Mouse (Mus musculus) MEL (cell line): Measurements from ENCODE around the gene Mpg. TPM values are rescaled to one million over a fixed set of nuclear protein-coding genes. Genes with fewer than 3 reads are reported as not detected.

ENCODE experiments used
- DNase-seq: peaks from one replicate; pipeline ENCODE4 v3.0.0; 2011; ENCODE audit warnings: low read depth, low spot score
- H3K27ac ChIP-seq: 2 replicates; pipeline ENCODE4 v1.5.1; 2012; ENCODE audit warnings: low read depth, mild to moderate bottlenecking, control low read depth, low read length, moderate library complexity; ENCODE audit not compliant: control insufficient read depth
- H3K27me3 ChIP-seq, 2 experiments: fragments of 150-350 bp in 1 of 2; sonication (generic) in 1 of 2; 2 replicates each; pipeline ENCODE4 v1.6.1; 2012; ENCODE audit warnings: low read length in 2 of 2, mild to moderate bottlenecking in 2 of 2, improper control_type of control experiment in 1 of 2, moderate library complexity in 1 of 2; ENCODE audit not compliant: insufficient read depth in 2 of 2, control insufficient read depth in 1 of 2
- H3K36me3 ChIP-seq, 2 experiments: 2 replicates each; pipeline ENCODE4 v1.6.1; 2012 to 2014; ENCODE audit warnings: low read length in 2 of 2, improper control_type of control experiment in 1 of 2, inconsistent platforms in 1 of 2, mild to moderate bottlenecking in 1 of 2; ENCODE audit not compliant: insufficient read depth in 2 of 2, control insufficient read depth in 1 of 2
- H3K4me1 ChIP-seq, 2 experiments: fragments of 150-350 bp in 1 of 2; sonication (generic) in 1 of 2; 2 replicates each; pipeline ENCODE4 v1.6.1; 2012; ENCODE audit warnings: low read length in 2 of 2, improper control_type of control experiment in 1 of 2, mild to moderate bottlenecking in 1 of 2; ENCODE audit not compliant: insufficient read depth in 2 of 2, control insufficient read depth in 1 of 2
- H3K4me3 ChIP-seq, 2 experiments: fragments of 150-350 bp in 1 of 2; sonication (generic) in 1 of 2; 2 replicates each; pipeline ENCODE4 v1.5.1; 2012; ENCODE audit warnings: low read depth in 2 of 2, low read length in 2 of 2, mild to moderate bottlenecking in 2 of 2, moderate library complexity in 2 of 2, control low read depth in 1 of 2, improper control_type of control experiment in 1 of 2; ENCODE audit not compliant: control insufficient read depth in 1 of 2, insufficient read depth in 1 of 2
- H3K79me2 ChIP-seq: 2 replicates; pipeline ENCODE4 v1.6.1; 2012; ENCODE audit warnings: mild to moderate bottlenecking, low read length, moderate library complexity; ENCODE audit not compliant: control insufficient read depth, poor library complexity, insufficient read depth
- H3K9ac ChIP-seq: 2 replicates; pipeline ENCODE4 v1.6.1; 2012; ENCODE audit warnings: low read depth, mild to moderate bottlenecking, control low read depth, low read length, moderate library complexity; ENCODE audit not compliant: control insufficient read depth, poor library complexity, severe bottlenecking
- H3K9me3 ChIP-seq: fragments of 150-350 bp; sonication (generic); replicated peaks from 2 replicates; pipeline ENCODE4 v1.6.1; 2012; ENCODE audit warnings: mild to moderate bottlenecking, low read length, improper control_type of control experiment, moderate library complexity; ENCODE audit not compliant: insufficient read depth
- CHD1 ChIP-seq: IDR thresholded peaks from 2 replicates; pipeline ENCODE4 v1.6.1; 2012; ENCODE audit warnings: low read depth, mild to moderate bottlenecking, inconsistent platforms, low read length, improper control_type of control experiment
- CHD2 ChIP-seq: IDR thresholded peaks from 2 replicates; pipeline ENCODE4 v1.6.1; 2011; ENCODE audit warnings: low read length, improper control_type of control experiment
- CTCF ChIP-seq, 3 experiments: IDR thresholded peaks in 2 of 3; conservative IDR thresholded peaks in 1 of 3; 2 replicates each; pipeline ENCODE4 v1.5.1; 2011 to 2012; ENCODE audit warnings: low read length in 3 of 3, low read depth in 2 of 3, mild to moderate bottlenecking in 2 of 3, improper control_type of control experiment in 1 of 3, inconsistent platforms in 1 of 3, mixed read lengths in 1 of 3, moderate library complexity in 1 of 3; ENCODE audit not compliant: control insufficient read depth in 1 of 3, insufficient read depth in 1 of 3, poor library complexity in 1 of 3, severe bottlenecking in 1 of 3
- E2F4 ChIP-seq: IDR thresholded peaks from 2 replicates; pipeline ENCODE4 v1.6.1; 2011; ENCODE audit warnings: low read depth, low read length, improper control_type of control experiment, borderline replicate concordance
- ELF1 ChIP-seq: IDR thresholded peaks from 2 replicates; pipeline ENCODE4 v1.6.1; 2014; ENCODE audit warnings: low read depth, mild to moderate bottlenecking, inconsistent platforms, low read length, improper control_type of control experiment, moderate library complexity
- EP300 ChIP-seq, 2 experiments: IDR thresholded peaks; 2 replicates each; pipeline ENCODE4 v1.6.1; 2011; ENCODE audit warnings: improper control_type of control experiment in 2 of 2, low read length in 2 of 2, low read depth in 1 of 2, mild to moderate bottlenecking in 1 of 2
- ETS1 ChIP-seq: IDR thresholded peaks from 2 replicates; pipeline ENCODE4 v1.6.1; 2012; ENCODE audit warnings: low read depth, mild to moderate bottlenecking, inconsistent platforms, low read length, improper control_type of control experiment, moderate library complexity
- GATA1 ChIP-seq: IDR thresholded peaks from 2 replicates; pipeline ENCODE4 v1.6.1; 2011; ENCODE audit warnings: low read depth, low read length, improper control_type of control experiment
- HCFC1 ChIP-seq: IDR thresholded peaks from 2 replicates; pipeline ENCODE4 v1.6.1; 2012; ENCODE audit warnings: low read depth, mild to moderate bottlenecking, inconsistent platforms, low read length, improper control_type of control experiment, moderate library complexity
- JUND ChIP-seq: IDR thresholded peaks from 2 replicates; pipeline ENCODE4 v1.6.1; 2011; ENCODE audit warnings: low read depth, mild to moderate bottlenecking, improper control_type of control experiment, low read length
- MAFK ChIP-seq: IDR thresholded peaks from 2 replicates; pipeline ENCODE4 v1.6.1; 2011; ENCODE audit warnings: low read depth, mild to moderate bottlenecking, low read length, improper control_type of control experiment, borderline replicate concordance
- MEF2A ChIP-seq: IDR thresholded peaks from 2 replicates; pipeline ENCODE4 v1.6.1; 2014; ENCODE audit warnings: low read depth, mild to moderate bottlenecking, inconsistent platforms, low read length, improper control_type of control experiment; ENCODE audit not compliant: poor library complexity, insufficient replicate concordance, severe bottlenecking; ENCODE audit errors: extremely low read depth
- NELFE ChIP-seq: IDR thresholded peaks from 2 replicates; pipeline ENCODE4 v1.6.1; 2011; ENCODE audit warnings: low read depth, low read length, improper control_type of control experiment
- NRF1 ChIP-seq: IDR thresholded peaks from 2 replicates; pipeline ENCODE4 v1.6.1; 2014; ENCODE audit warnings: low read depth, mild to moderate bottlenecking, inconsistent platforms, low read length, improper control_type of control experiment, moderate library complexity; ENCODE audit not compliant: poor library complexity, insufficient read depth, severe bottlenecking
- POLR2A ChIP-seq, 2 experiments: IDR thresholded peaks; 2 replicates each; pipeline ENCODE4 v1.6.1; 2011 to 2012; ENCODE audit warnings: low read length in 2 of 2, mild to moderate bottlenecking in 2 of 2, control low read depth in 1 of 2, improper control_type of control experiment in 1 of 2, low read depth in 1 of 2, moderate library complexity in 1 of 2; ENCODE audit not compliant: control insufficient read depth in 1 of 2, insufficient read depth in 1 of 2, poor library complexity in 1 of 2
- POLR2AphosphoS5 ChIP-seq: IDR thresholded peaks from 2 replicates; pipeline ENCODE4 v1.6.1; 2012; ENCODE audit warnings: low read depth, borderline replicate concordance, mild to moderate bottlenecking, inconsistent platforms, low read length, moderate library complexity, mixed read lengths
- RAD21 ChIP-seq: IDR thresholded peaks from 2 replicates; pipeline ENCODE4 v1.6.1; 2011; ENCODE audit warnings: mild to moderate bottlenecking, low read depth, low read length, improper control_type of control experiment
- SIN3A ChIP-seq: IDR thresholded peaks from 2 replicates; pipeline ENCODE4 v1.6.1; 2012; ENCODE audit warnings: low read length, improper control_type of control experiment, inconsistent platforms
- TAL1 ChIP-seq: IDR thresholded peaks from 2 replicates; pipeline ENCODE4 v1.6.1; 2012; ENCODE audit warnings: mild to moderate bottlenecking, inconsistent platforms, low read length, moderate library complexity, mixed read lengths
- TBP ChIP-seq: IDR thresholded peaks from 2 replicates; pipeline ENCODE4 v1.8.0; 2011; ENCODE audit warnings: low read depth, low read length, improper control_type of control experiment
- TCF12 ChIP-seq: IDR thresholded peaks from 2 replicates; pipeline ENCODE4 v1.6.1; 2014; ENCODE audit warnings: low read depth, mild to moderate bottlenecking, inconsistent platforms, low read length, improper control_type of control experiment, moderate library complexity
- UBTF ChIP-seq: IDR thresholded peaks from 2 replicates; pipeline ENCODE4 v1.6.1; 2012; ENCODE audit warnings: low read depth, mild to moderate bottlenecking, inconsistent platforms, low read length, improper control_type of control experiment, moderate library complexity, borderline replicate concordance; ENCODE audit not compliant: insufficient read depth
- USF1 ChIP-seq: IDR thresholded peaks from 2 replicates; pipeline ENCODE4 v1.6.1; 2014; ENCODE audit warnings: low read depth, mild to moderate bottlenecking, inconsistent platforms, low read length, improper control_type of control experiment, moderate library complexity
- USF2 ChIP-seq, 2 experiments: IDR thresholded peaks; 2 replicates each; pipeline ENCODE4 v1.6.1; 2011 to 2012; ENCODE audit warnings: improper control_type of control experiment in 2 of 2, low read length in 2 of 2, borderline replicate concordance in 1 of 2, inconsistent platforms in 1 of 2, low read depth in 1 of 2, mild to moderate bottlenecking in 1 of 2; ENCODE audit not compliant: insufficient read depth in 1 of 2
- ZC3H11A ChIP-seq: IDR thresholded peaks from 2 replicates; pipeline ENCODE4 v1.6.1; 2012; ENCODE audit warnings: low read depth, mild to moderate bottlenecking, inconsistent platforms, low read length, improper control_type of control experiment
- ZKSCAN1 ChIP-seq: IDR thresholded peaks from 2 replicates; pipeline ENCODE4 v1.6.1; 2012; ENCODE audit warnings: low read depth, mild to moderate bottlenecking, inconsistent platforms, low read length, improper control_type of control experiment, moderate library complexity
- ZMIZ1 ChIP-seq: IDR thresholded peaks from 2 replicates; pipeline ENCODE4 v1.6.1; 2012; ENCODE audit warnings: low read depth, mild to moderate bottlenecking, inconsistent platforms, low read length, improper control_type of control experiment, moderate library complexity
- ZNF384 ChIP-seq: IDR thresholded peaks from 2 replicates; pipeline ENCODE4 v1.6.1; 2012; ENCODE audit warnings: low read depth, mild to moderate bottlenecking, inconsistent platforms, low read length, improper control_type of control experiment
- polyA plus RNA-seq, 2 experiments: library from polyadenylated mRNA; stranded (reverse) in 1 of 2; unstranded in 1 of 2; fragments of >175 nt in 1 of 2; fragments of >200 nt in 1 of 2; gene quantifications; 2 replicates each; pipeline versions ENCODE4 v1.2.1 to v1.2.4; 2012; ENCODE audit warnings: low replicate concordance in 2 of 2, low read depth in 1 of 2; ENCODE audit not compliant: insufficient read length in 2 of 2, insufficient read depth in 1 of 2, missing spikeins in 1 of 2
- total RNA-seq: library from RNA; depleted of rRNA; stranded (reverse); fragments of 300-350 nt; gene quantifications from 2 replicates; pipeline ENCODE4 v1.2.3, GENCODE M21; 2012

Gene Mpg
- total and polyA plus RNA-seq, 3 experiments, result 42.0 to 43.2 TPM; not detected in 1

- H3K4me3 ChIP-seq, result no peak overlapping the region
- no peaks in the 10 kb centered on the region for H3K79me2 ChIP-seq
- no peak overlapping the region for H3K27ac ChIP-seq
- H3K4me1 ChIP-seq, result peaks cover 16 to 38% of the 10 kb centered on the region in 2 experiments
- no peak for TF ChIP-seq MEF2A
- no peak for TF ChIP-seq TCF12
- no peak for TF ChIP-seq HCFC1
- TF ChIP-seq UBTF, result no peak
- no peak for TF ChIP-seq GATA1
- TF ChIP-seq POLR2AphosphoS5, result no peak
- no peak for TF ChIP-seq CTCF (IDR thresholded peaks at IDR 0.05 in 2 of 3, conservative IDR thresholded peaks at IDR 0.05 in 1 of 3; ENCODE audit: control insufficient read depth in 1 of 3, insufficient read depth in 1 of 3, low read depth in 2 of 3, low read length in 3 of 3, poor library complexity in 1 of 3, severe bottlenecking in 1 of 3)
- no peak for TF ChIP-seq CHD2
- TF ChIP-seq NELFE, result no peak
- no peak for TF ChIP-seq USF2 (IDR thresholded peaks at IDR 0.05; ENCODE audit: borderline replicate concordance in 1 of 2, insufficient read depth in 1 of 2, low read depth in 1 of 2, low read length in 2 of 2)
- no peak for TF ChIP-seq SIN3A
- TF ChIP-seq EP300 (IDR thresholded peaks at IDR 0.05; ENCODE audit: low read depth in 1 of 2, low read length in 2 of 2), result no peak
- TF ChIP-seq TBP, result no peak
- TF ChIP-seq ETS1, result no peak
- TF ChIP-seq CHD1, result no peak
- TF ChIP-seq TAL1, result no peak
- DNase-seq, result no peak
- no peak overlapping the region for H3K9ac ChIP-seq
- peaks cover 0 to 30% of the 10 kb centered on the region in 2 experiments; a peak in 2 of 4 replicates for H3K36me3 ChIP-seq
- H3K9me3 ChIP-seq, result no peaks in the 10 kb centered on the region
- no peaks in the 10 kb centered on the region for H3K27me3 ChIP-seq
Measured at GRCm38 (mm10) chr11:32241391-32241790, 15.1 kb downstream of the Mpg start.

GRCm38 (mm10) chr11:32242209-32242608 lies 15.9 kb downstream of the Mpg start:
- Histone ChIP-seq H3K9me3 (no peaks in the 10 kb centered on the region), H3K36me3 (peaks cover 0 to 35% of the 10 kb centered on the region in 2 experiments; a peak in 2 of 4 replicates), H3K79me2 (no peaks in the 10 kb centered on the region), H3K27ac (no peak overlapping the region), H3K4me3 (no peak overlapping the region), H3K4me1 (peaks cover 23 to 44% of the 10 kb centered on the region in 2 experiments), H3K9ac (no peak overlapping the region), H3K27me3 (no peaks in the 10 kb centered on the region)
- DNase-seq, result peak; percentile 52
- TF ChIP-seq TBP, result no peak
- TF ChIP-seq ETS1, result peak; percentile 79
- TF ChIP-seq EP300 (IDR thresholded peaks at IDR 0.05; ENCODE audit: low read depth in 1 of 2, low read length in 2 of 2), result peak; percentile 49 to 64
- TF ChIP-seq JUND, result no peak
- TF ChIP-seq UBTF, result no peak
- no peak for TF ChIP-seq ELF1
- no peak for TF ChIP-seq HCFC1
- no peak for TF ChIP-seq NRF1
- TF ChIP-seq NELFE, result no peak; the same call in 1 of the 2 replicates
- no peak for TF ChIP-seq RAD21
- TF ChIP-seq POLR2A (IDR thresholded peaks at IDR 0.05; ENCODE audit: control insufficient read depth in 1 of 2, insufficient read depth in 1 of 2, low read depth in 1 of 2, low read length in 2 of 2, poor library complexity in 1 of 2), result no peak
- 0 out of 2 replicates have a peak, but pooled peaks have one; percentile 25 for TF ChIP-seq SIN3A
- TF ChIP-seq MAFK, result no peak
- TF ChIP-seq E2F4, result no peak
- TF ChIP-seq USF1, result peak; percentile 44
- TF ChIP-seq ZKSCAN1, result no peak
- no peak for TF ChIP-seq CHD1
- TF ChIP-seq ZC3H11A, result no peak
- TF ChIP-seq TCF12, result peak; percentile 86
- no peak for TF ChIP-seq USF2 (IDR thresholded peaks at IDR 0.05; ENCODE audit: borderline replicate concordance in 1 of 2, insufficient read depth in 1 of 2, low read depth in 1 of 2, low read length in 2 of 2)
- TF ChIP-seq MEF2A, result no peak
- TF ChIP-seq ZMIZ1, result no peak
- peak; percentile 68 for TF ChIP-seq GATA1
- no peak for TF ChIP-seq POLR2AphosphoS5
- no peak for TF ChIP-seq ZNF384
